Mouse (Mus musculus) kidney, postnatal 14 days (tissue): ENCODE data around the gene Fgfr2.
A peak's percentile ranks its signal among the peaks of the same experiment; 100 is the strongest.

ENCODE experiments used
- DNase-seq: peaks from one replicate; pipeline ENCODE4 v3.0.0; 2022; ENCODE audit warnings: mixed read lengths

Gene Fgfr2

DNA sequence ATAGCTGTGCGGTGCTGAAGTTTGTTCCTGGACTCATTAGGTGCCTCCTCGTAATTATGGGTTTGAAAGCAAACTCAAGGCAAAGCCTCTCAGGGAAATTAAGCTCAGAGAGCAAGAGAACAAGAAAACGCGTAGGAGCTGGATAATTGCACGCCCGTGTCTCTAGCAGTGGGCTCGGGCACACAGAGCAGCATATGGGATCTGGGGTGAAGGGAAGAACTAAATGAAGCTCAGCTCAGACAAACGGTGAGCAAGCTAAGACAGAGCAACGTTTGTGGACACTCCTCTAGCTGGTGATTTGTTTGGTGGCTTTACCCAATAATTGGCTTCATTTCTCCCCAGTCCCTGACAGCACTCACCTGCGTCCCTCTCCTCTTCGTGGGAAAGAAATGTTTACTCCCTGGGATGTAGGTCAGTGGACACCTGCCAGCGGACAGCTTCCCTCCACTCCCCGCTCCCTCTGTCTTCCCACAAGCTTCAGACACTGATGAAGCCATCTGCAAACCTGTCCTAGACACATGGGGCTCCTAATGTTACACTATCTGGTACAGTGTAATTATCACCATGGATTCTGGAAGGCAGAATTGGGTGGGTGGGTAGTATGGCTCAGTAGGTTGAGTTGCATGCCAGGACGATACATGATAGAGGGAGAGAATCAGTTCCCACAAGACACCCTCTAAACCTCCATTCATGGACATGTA lies 1117.0 kb downstream of the Fgfr2 start:
- no peak for DNase-seq

GRCm38 (mm10) chr7:131992873-131993272 lies 1130.3 kb downstream of the Fgfr2 start:
- DNase-seq, result no peak

DNA sequence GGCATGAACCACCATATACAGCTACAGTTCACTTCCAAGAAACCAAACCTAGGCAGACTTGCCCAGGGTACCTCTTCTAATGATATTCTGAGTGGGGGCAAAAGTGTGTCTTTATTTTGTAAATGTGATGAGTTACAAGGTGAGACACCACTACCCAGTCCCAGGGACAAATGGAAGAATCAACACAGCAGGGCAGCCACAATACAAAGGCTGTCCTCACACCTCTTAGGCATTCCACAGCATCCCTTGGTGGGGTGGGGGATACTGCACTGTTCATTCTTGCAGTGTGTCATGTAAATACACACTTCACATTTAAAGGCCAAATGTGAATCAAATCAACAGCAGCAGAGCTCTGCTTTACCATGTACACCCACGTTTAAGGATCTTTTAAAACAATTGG lies 1130.9 kb downstream of the Fgfr2 start:
- DNase-seq, result no peak

DNA sequence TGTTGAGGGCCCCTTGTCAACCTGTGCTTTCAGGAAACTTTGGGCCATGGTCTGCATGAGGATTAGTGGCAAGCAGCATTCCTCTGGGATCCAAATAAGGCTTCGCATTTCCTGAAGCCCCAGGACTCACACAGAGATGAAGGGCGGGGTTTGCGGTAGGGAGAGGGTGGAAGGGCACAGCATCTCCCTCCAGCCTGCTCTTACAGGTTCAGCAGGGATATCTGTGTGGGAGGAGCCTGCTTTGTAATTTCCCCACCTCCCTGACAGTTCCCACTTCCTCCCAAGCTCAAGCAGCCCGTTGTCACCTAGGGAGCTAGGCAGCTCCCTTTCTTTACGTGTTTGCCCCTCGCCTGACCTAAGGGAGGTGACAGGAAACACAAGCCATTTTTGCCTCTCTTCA lies 1134.1 kb downstream of the Fgfr2 start:
- no peak for DNase-seq

- DNase-seq, result no peak
Measured at GRCm38 (mm10) chr7:131978609-131979008, 1144.5 kb downstream of the Fgfr2 start.

- DNase-seq, result no peak
Measured at GRCm38 (mm10) chr7:131975867-131976266, 1147.3 kb downstream of the Fgfr2 start.

GRCm38 (mm10) chr7:131970255-131970654 lies 1152.9 kb downstream of the Fgfr2 start:
- no peak for DNase-seq

DNA sequence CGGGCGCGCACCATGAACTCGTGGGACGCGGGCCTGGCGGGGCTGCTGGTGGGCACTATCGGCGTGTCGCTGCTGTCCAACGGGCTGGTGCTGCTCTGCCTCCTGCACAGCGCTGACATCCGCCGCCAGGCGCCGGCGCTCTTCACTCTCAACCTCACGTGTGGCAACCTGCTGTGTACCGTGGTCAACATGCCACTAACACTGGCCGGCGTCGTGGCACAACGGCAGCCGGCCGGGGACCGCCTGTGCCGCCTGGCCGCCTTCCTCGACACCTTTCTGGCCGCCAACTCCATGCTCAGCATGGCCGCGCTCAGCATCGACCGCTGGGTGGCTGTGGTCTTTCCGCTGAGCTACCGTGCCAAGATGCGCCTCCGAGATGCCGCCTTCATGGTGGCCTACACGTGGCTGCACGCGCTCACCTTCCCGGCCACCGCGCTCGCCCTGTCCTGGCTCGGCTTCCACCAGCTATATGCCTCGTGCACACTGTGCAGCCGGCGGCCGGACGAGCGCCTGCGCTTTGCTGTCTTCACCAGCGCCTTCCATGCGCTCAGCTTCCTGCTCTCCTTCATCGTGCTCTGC lies 1156.1 kb downstream of the Fgfr2 start:
- no peak for DNase-seq

GRCm38 (mm10) chr7:131966023-131966915 lies 1156.9 kb downstream of the Fgfr2 start, which contains the start of gene Gpr26:
Gene Gpr26, plus strand, starts transcription at chr7:131966460.
- DNase-seq, result no peak

- peak; percentile 45 for DNase-seq
Measured at GRCm38 (mm10) chr7:131960551-131960950, 1162.6 kb downstream of the Fgfr2 start.

DNA sequence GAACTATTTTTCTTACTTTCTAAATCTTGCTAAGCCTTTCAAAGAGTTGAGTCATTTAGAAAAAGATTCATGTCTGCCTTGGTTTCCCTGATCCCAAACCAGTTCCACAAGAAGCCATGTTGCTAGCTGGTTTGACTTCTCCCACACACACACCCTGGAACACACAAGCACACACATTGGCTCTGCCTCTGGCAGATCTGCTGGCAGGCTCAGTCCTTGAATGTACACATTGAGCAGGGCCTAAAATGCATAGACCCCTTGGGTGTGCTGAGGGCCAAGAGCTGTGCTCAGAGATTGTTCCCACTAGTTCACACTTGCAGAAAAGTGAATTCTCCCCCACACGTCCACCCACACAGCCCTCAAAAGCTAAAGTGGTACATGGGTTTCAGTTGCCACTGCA lies 1164.4 kb downstream of the Fgfr2 start:
- no peak for DNase-seq

- no peak for DNase-seq
Measured at GRCm38 (mm10) chr7:131953402-131953801, 1169.7 kb downstream of the Fgfr2 start.

DNA sequence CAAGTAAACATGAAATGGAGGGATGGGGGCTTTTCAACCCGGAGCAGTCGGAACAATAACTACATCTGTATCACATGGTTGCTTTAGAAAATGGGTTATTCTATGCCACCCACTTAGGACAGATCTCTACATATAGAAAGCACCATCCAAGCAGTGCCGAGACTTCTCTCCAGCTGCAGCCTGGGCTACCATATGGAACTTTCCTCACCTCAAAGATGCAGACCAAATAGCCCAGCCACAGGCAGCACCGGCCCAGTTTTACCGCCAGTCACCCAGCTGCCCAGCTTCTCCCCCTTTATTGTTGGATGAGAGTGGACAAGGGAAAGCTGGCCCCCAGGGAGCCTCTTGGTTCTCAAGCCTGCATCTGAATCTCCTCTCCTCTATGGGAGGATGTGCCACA lies 1172.0 kb downstream of the Fgfr2 start:
- no peak for DNase-seq

GRCm38 (mm10) chr7:131937611-131938010 lies 1185.5 kb downstream of the Fgfr2 start:
- no peak for DNase-seq

- no peak for DNase-seq
Measured at GRCm38 (mm10) chr7:131927288-131928050, 1195.7 kb downstream of the Fgfr2 start.

- no peak for DNase-seq
Measured at GRCm38 (mm10) chr7:131917384-131917783, 1205.8 kb downstream of the Fgfr2 start.

DNA sequence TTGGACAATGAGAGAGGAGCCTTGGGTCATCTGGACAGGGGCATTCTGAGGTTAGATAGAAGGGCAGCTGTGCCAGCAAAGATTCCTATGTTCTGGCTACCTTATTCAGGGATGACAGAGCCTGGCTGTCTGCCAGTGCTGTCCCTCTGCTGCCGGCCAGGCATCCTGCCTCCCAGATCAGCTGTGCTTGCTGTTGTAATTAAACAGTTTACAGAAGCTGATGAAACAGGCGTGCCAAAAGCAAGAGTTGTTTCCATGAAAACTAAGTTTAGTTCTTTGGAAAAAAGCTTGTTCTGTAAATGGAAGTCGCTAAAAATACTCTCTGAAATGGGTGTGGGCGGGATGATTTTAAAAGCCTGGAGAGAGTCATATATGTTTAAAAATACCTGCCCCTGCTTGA lies 1213.5 kb downstream of the Fgfr2 start:
- peak; percentile 12 for DNase-seq

GRCm38 (mm10) chr7:131906499-131907190 lies 1216.5 kb downstream of the Fgfr2 start:
- DNase-seq, result no peak

DNA sequence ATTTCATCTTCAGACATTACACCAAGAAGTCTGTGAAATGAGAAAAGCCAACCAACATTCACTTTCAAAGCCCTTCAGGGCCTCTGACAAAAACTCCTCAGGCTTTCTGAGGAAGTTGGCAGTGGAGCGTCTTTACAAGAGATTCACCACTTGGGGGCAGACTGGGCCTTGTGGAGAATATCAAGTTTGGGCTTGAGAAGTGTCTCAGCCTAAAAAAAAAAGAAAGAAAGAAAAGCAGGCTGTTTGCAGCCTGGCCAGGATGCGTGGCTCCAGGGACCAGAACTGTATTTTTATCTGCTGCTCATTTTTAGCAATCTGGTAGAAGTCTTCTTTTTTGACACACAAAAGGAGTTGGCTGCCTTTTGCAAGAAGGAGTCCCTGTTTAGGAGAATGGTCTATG lies 1223.8 kb downstream of the Fgfr2 start:
- DNase-seq, result peak; percentile 67

GRCm38 (mm10) chr7:131897282-131897681 lies 1225.9 kb downstream of the Fgfr2 start:
- peak; percentile 11 for DNase-seq

DNA sequence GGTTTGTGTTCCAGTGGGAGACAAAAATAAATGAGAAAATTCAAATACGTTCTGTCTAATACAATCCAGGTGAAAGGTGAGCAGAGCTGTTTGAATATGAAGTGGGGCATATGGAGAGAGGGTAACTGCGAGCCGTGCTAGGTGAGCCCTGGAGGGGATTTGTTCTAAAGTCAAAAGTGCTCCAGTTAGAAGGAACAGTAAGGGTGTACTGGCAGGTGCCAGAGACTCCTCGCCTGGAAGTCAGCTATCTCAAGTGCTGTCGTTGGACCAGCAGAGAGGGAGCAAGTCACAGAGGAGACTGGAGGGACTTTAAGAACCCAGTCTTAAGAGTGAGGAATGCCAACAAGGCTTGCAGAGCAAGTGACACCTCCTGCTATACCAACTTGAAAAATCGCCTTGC lies 1240.3 kb downstream of the Fgfr2 start:
- DNase-seq, result no peak
